Mouse (Mus musculus): ENCODE measurements around the gene Afap1l2. TPM values are rescaled to one million over a fixed set of nuclear protein-coding genes. Genes with fewer than 3 reads are reported as not detected.
A peak's percentile ranks its signal among the peaks of the same experiment; 100 is the strongest.

Gene Afap1l2
- polyA plus RNA-seq, 1 experiment from 2014 or later = 8.1 TPM

DNA sequence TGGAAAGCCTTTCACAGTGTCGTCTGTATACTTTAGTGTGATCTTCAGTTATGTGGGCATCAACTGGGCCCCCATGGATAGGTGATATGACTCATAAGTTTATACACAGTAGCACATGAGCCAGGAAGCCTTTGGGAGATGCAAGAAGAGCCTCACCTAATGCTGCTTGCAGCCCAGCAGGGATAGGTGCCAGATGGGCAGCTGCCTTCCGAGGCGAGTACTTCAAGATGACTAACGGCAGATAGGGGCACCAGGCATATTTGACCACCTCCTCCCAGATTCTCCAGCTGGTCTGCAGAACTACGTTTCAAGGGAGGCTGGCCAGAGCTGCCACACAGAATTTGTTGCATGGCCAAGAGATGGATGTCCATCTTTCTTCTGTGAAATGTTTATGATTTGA is 114.7 kb downstream of the Afap1l2 start:
- H3K4me1 ChIP-seq = no peaks in the 10 kb centered on the region
- no peak overlapping the region for H3K9ac ChIP-seq
- no peaks in the 10 kb centered on the region for H3K9me3 ChIP-seq (replicated peaks)
- no peaks in the 10 kb centered on the region for H3K36me3 ChIP-seq
- no peak for ATAC-seq (ENCODE audit: low FRiP score)
- no peaks in the 10 kb centered on the region for H3K27me3 ChIP-seq
- no peak overlapping the region for H3K27ac ChIP-seq
- H3K4me2 ChIP-seq (replicated peaks) = no peak overlapping the region
- WGBS = 78% methylated on average over 5 of the region's 5 CpGs
- H3K4me3 ChIP-seq = no peak overlapping the region

DNA sequence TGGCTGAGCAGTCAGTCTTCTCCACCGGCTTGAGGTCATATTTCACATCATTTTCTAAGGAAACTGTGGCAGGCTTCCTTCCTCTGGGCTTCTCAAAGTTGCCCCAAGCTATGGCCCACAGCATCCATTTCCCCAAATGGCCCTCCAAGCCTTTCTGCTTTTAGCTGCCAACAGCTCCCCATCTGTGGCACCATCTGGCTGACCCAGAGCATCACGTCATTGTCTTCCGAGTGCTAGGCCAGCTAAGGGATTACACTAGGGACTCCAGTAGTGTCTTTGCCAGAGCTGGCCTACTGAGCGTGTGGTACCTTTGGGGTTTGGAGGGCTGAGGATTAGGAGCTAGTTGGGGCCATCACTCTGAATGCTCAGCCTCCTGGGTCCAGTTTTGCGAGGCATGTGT is 115.4 kb downstream of the Afap1l2 start:
- H3K4me2 ChIP-seq (replicated peaks) = no peak overlapping the region
- H3K9me3 ChIP-seq (replicated peaks) = no peaks in the 10 kb centered on the region
- ATAC-seq (ENCODE audit: low FRiP score) = no peak
- no peaks in the 10 kb centered on the region for H3K27me3 ChIP-seq
- no peak overlapping the region for H3K27ac ChIP-seq
- 77% methylated on average over 5 of the region's 5 CpGs for WGBS
- H3K9ac ChIP-seq = no peak overlapping the region
- no peaks in the 10 kb centered on the region for H3K36me3 ChIP-seq
- H3K4me1 ChIP-seq = no peaks in the 10 kb centered on the region
- no peak overlapping the region for H3K4me3 ChIP-seq

DNA sequence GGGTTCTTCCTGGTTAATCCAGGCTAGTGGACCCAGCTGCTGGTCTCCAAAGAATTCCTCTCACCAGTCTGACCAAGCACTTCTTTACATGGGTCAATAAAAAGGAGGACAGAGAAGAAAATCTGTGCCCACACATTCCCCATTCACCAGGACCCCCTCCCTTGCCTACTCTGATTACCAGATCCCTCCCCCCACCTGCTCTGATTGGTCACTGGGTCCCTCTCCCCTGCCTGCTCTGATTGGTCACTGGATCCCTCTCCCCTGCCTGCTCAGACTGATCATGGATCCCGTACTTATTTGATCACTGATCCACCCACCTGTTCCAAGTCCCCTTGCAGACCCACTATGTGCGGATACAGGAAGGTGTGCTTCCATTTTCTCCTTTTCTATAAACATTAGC is 116.6 kb downstream of the Afap1l2 start:
- ATAC-seq (ENCODE audit: low FRiP score) = no peak
- Histone ChIP-seq H3K4me1 (no peaks in the 10 kb centered on the region), H3K4me3 (no peak overlapping the region), H3K9ac (no peak overlapping the region), H3K27me3 (no peaks in the 10 kb centered on the region), H3K4me2 (replicated peaks) (no peak overlapping the region), H3K36me3 (no peaks in the 10 kb centered on the region), H3K9me3 (replicated peaks) (no peaks in the 10 kb centered on the region), H3K27ac (no peak overlapping the region)
- 54% methylated on average over 2 of the region's 2 CpGs for WGBS

- H3K27ac ChIP-seq = no peak overlapping the region
- H3K9me3 ChIP-seq (replicated peaks) = no peaks in the 10 kb centered on the region
- H3K9ac ChIP-seq = no peak overlapping the region
- H3K36me3 ChIP-seq = no peaks in the 10 kb centered on the region
- WGBS = 87% methylated on average over 5 of the region's 5 CpGs
- no peak for ATAC-seq (ENCODE audit: low FRiP score)
- H3K27me3 ChIP-seq = no peaks in the 10 kb centered on the region
- no peaks in the 10 kb centered on the region for H3K4me1 ChIP-seq
- H3K4me3 ChIP-seq = no peak overlapping the region
- no peak overlapping the region for H3K4me2 ChIP-seq (replicated peaks)
These were observed 119.4 kb downstream of the Afap1l2 start for GRCm38 (mm10) chr19:56888654-56889053.

DNA sequence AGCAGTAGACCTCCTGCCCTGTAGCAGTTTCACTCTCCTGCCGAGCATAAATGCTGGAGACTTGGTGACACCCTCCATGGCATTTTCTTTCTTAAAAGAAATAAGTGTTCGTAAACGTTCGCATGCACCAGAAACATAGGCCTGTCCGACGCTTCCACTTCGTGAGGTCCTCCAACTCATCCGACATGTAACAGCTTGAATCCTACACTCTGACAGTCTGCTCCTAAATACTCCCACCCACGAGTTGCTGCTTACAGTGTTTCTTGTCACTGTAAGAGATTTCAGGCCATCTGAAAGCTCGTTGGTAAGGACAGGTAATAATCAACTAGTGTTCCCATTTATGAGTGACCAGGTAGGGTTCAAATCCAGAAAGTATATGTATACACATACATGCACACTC is 120.1 kb downstream of the Afap1l2 start:
- Histone ChIP-seq H3K36me3 (no peaks in the 10 kb centered on the region), H3K27me3 (no peaks in the 10 kb centered on the region), H3K27ac (no peak overlapping the region), H3K9me3 (replicated peaks) (no peaks in the 10 kb centered on the region), H3K4me3 (no peak overlapping the region), H3K4me1 (no peaks in the 10 kb centered on the region), H3K4me2 (replicated peaks) (no peak overlapping the region), H3K9ac (no peak overlapping the region)
- 88% methylated on average over 10 of the region's 10 CpGs for WGBS
- ATAC-seq (ENCODE audit: low FRiP score) = no peak

DNA sequence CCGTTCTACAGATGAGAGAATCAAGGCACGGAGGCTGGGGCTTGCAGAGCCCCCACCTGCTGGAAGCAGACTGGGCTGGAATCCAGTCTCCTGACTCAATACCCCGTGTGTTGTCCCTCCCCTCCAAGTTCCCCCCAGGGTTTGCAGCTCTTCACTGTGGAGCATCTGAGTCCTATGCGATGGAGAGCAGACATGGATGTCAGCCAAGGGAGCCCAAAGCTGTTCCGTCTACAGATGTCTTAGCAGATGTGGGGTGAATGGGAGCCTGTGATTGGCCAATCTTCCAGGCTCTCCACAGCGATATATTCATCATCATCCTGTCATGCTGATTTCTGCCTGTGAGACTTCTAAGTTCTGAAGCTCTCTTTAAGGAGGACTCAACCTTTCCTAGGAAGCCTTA is 130.7 kb downstream of the Afap1l2 start:
- Histone ChIP-seq H3K4me2 (replicated peaks) (no peak overlapping the region), H3K36me3 (no peaks in the 10 kb centered on the region), H3K4me1 (peaks cover 17% of the 10 kb centered on the region), H3K9ac (no peak overlapping the region), H3K27me3 (peaks cover 50% of the 10 kb centered on the region), H3K9me3 (replicated peaks) (no peaks in the 10 kb centered on the region), H3K27ac (no peak overlapping the region), H3K4me3 (no peak overlapping the region)
- ATAC-seq (ENCODE audit: low FRiP score) = no peak
- WGBS = 77% methylated on average over 6 of the region's 6 CpGs

GRCm38 (mm10) chr19:56874601-56875315 is 133.3 kb downstream of the Afap1l2 start:
- Histone ChIP-seq H3K9me3 (replicated peaks) (no peaks in the 10 kb centered on the region), H3K9ac (peak overlapping the region; percentile 32; the same call in 1 of the 2 replicates), H3K4me3 (peak overlapping the region; percentile 50), H3K4me1 (peaks cover 14% of the 10 kb centered on the region), H3K27ac (no peak overlapping the region), H3K27me3 (peaks cover 70% of the 10 kb centered on the region), H3K36me3 (no peaks in the 10 kb centered on the region), H3K4me2 (replicated peaks) (peak overlapping the region; percentile 96)
- WGBS = 10% methylated on average over 30 of the region's 30 CpGs
- no peak for ATAC-seq (ENCODE audit: low FRiP score)

DNA sequence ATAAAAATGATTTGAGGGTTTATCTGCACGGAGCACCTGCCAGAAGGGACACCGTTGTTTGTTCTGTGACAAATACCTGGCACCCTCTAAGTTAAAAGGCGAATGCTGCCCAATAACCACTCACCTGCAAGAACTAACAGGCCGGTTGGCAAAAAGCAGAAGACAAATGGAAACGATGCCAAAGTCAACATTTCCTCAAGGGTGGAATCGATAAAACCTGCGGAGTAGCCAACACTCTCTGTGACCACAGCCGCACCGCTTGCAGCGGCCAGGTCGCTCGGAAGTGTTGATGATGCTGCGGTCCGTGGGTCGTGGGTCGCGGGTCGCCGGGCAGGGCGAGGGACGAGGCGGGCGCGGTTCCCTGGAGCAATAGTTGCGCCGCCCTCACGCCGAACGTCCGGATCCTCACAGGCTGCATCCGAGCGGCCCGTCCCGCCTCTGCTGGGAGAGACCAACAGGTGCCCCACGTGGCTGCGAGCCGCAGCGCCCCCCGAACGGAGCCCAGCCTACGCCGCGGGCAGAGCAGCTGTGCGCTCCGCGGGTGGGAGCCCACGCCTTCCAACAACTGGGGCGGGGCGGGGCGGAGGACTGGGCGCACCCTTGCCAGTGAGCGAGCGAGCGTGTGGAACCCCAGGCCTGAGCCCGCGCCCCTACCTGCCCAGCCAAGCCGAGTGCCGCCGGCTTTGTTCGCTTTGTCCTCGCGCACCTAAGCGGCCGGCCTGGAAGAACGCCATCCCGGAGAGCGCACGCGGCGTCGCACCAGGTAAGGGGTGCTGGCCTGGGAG is 134.0 kb downstream of the Afap1l2 start, which contains the start of gene Vwa2:
TSS of gene Vwa2 (plus strand) at position 434 of the 785 bp plus-strand sequence.
- H3K27ac ChIP-seq = no peak within 1 kb of the TSS
- H3K9ac ChIP-seq = peak within 1 kb of the TSS; percentile 32
- no peaks in the 10 kb centered on the region for H3K9me3 ChIP-seq (replicated peaks)
- ATAC-seq (ENCODE audit: low FRiP score) = no peak; the same call in 1 of the 2 replicates
- peak within 1 kb of the TSS; percentile 96 for H3K4me2 ChIP-seq (replicated peaks)
- H3K36me3 ChIP-seq = no peaks in the 10 kb centered on the region
- 3% methylated on average over 71 of the region's 71 CpGs for WGBS
- peak within 1 kb of the TSS; percentile 50 for H3K4me3 ChIP-seq
- H3K4me1 ChIP-seq = peaks cover 13% of the 10 kb centered on the region
- H3K27me3 ChIP-seq = peaks cover 70% of the 10 kb centered on the region

GRCm38 (mm10) chr19:56867701-56868100 is 140.3 kb downstream of the Afap1l2 start:
- Histone ChIP-seq H3K36me3 (no peaks in the 10 kb centered on the region), H3K27ac (no peak overlapping the region), H3K4me3 (no peak overlapping the region), H3K4me1 (peaks cover 4% of the 10 kb centered on the region; the same call in 1 of the 2 replicates), H3K9me3 (replicated peaks) (no peaks in the 10 kb centered on the region), H3K4me2 (replicated peaks) (no peak overlapping the region), H3K27me3 (peaks cover 26% of the 10 kb centered on the region), H3K9ac (no peak overlapping the region)
- WGBS = 69% methylated on average over 4 of the region's 4 CpGs
- no peak for ATAC-seq (ENCODE audit: low FRiP score)

Other genes starting within 250 kb of the Afap1l2 start
- 30.2 and 34.0 TPM in 2 replicates for gene Ccdc186, start 186.0 kb downstream of the Afap1l2 start, polyA plus RNA-seq (2016; fragmentation: Nextera tagmentation; extraction: Ambion mirVana)
- 1.0 and 1.5 TPM in 2 replicates for gene Tdrd1, start 182.0 kb downstream of the Afap1l2 start, polyA plus RNA-seq (2016; fragmentation: Nextera tagmentation; extraction: Ambion mirVana)
- 2.0 and 3.0 TPM in 2 replicates for gene Vwa2, start 134.0 kb downstream of the Afap1l2 start, polyA plus RNA-seq (2016; fragmentation: Nextera tagmentation; extraction: Ambion mirVana)

Data from hindbrain, embryonic 12.5 days (tissue).